Mouse (Mus musculus) heart, adult 2 months (tissue): ENCODE data around the gene Ror2.

Experiments
- CTCF ChIP-seq: fragments of 200-600 bp; IDR thresholded peaks from 2 replicates; pipeline ENCODE4 v1.8.1; 2022; ENCODE audit warnings: antibody characterized with exemption, mild to moderate bottlenecking, moderate library complexity
- POLR2A ChIP-seq: fragments of 200-500 bp; IDR thresholded peaks from 2 replicates; pipeline ENCODE4 v1.6.1; 2011; ENCODE audit warnings: mild to moderate bottlenecking, low read depth, low read length, control low read depth; ENCODE audit not compliant: insufficient read depth

DNA sequence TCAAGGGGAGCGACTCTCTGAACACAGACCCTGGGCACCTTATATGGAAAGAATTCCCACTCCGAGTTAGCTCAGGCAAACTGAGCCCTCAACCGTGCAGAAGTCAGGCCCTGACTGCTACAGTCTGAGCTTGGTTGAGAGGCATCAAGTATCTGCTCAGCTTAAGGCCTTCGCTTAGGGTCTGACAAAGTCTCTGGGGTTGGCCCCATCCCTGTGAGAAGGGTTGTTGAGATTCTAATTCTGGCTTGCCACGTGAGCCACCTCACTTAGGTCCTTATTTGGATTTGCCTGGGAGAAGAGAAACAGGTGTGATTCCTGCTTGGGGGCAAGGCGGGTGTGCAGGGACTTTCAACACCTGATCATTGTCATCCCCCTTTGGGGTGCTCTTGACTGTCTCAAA is 129.6 kb downstream of the Ror2 start:
- TF ChIP-seq POLR2A (no peak), CTCF (no peak)
